Mouse (Mus musculus): ENCODE data around the gene Derl2.

Gene Derl2

DNA sequence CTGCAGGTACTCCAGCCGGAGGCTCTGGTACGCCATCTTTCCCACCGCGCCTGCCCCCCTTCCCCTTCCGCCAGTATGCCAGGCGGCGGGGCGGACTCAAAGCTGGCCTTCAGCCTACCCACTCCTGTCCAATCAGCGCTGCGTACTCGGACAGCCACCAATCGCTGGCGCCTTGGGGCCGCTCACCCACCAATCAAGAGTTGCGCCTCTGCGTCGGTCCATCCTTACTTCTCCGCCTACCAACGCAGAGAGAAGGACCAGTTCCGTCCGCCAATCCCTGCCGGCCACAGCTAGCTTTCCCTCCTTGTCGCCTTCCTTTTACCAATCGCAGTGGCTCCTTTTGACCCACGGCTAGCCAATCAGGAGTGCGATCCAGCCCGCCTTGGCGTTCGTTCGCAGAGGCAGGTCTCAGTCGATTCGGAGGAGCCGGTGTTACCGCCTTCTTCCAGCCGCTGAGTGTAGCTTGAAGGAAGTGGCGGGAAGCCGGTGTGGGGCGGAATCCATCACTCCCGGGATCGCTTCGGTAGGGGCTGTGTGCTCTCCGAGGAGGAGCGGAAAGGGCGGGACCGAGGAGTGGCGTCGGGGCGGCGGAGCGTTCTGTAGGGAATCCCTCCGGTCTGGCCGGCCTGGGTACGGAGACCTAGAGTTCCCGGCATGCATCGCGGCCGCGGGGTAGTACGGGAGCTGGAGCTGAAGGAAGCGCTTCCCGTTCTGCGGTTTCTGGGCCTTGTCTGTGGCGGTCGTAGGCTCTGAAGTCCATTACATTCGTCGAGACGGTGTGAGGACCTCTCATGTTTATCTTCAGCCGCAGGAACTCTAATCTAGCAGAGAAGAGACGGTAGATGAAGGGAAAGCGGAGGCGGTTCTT lies at the start of gene Derl2, which contains the start of gene Mis12:
TSS of gene Derl2 (minus strand) at position 641 of the 868 bp plus-strand sequence.
TSS of gene Mis12 (plus strand) at position 411 of the 868 bp plus-strand sequence.
- in situ Hi-C loops (cut with MseI, MboI), result no loop called here

DNA sequence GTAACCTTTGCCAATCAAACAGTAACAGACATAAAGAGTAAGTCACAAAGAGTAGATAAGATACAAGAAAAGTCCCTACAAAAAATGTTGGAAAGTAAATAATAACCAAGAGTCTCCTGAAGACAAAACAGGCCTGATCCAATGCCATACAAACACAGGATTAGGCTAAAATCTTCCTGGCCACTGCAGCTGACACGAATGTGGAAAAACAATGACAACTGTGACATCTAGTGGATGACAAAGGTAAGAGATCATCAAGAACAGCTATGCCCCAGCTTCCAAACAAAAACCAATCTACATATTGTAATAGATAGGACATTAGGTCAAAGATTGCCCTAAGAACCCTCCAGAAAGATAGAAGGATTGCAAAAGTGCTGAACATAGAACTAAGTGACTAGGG lies 32.9 kb upstream of the Derl2 start:
- in situ Hi-C loops (cut with MseI, MboI), result loop anchor here in 1 of 2 experiments (10.0 kb wide), 1 partner anchor 62 kb away; no protein-coding TSS in a partner anchor

DNA sequence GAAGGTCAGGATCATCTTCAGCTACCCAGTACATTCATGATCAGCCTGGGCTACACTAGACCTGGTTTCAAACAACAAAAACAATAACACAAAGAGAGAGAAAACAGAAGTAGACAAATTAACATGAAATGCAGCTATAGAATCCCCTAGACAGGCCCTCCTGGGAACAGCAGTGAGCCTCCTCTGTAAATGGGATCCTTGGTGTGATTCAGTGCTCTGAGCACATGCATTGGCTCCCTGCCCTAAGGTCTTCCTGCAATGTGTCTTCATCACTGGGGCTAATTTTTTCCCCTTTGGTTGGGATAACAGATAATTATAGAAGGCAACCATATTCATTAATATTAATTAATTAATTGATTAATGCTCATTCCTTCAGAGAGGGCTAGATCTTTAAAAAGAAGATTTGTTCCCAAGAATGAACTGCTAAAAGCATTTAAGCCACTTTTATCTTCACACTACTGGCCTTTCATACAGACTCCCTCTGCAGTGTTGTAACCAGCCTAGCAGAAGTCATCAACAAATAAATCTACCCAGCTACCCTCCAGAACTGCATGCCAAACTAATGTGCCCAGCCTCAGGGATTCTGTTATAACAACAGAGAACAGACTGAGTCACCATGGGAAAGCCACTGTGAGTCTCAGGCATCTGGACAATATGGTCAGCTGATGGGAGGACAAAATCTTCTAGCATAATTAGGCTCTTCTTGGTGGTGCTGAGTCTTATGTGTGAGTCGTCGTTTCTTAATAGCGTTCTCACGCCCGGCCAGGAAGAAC lies 20.1 kb upstream of the Derl2 start:
- in situ Hi-C loops (cut with MseI, MboI), result no loop called here

DNA sequence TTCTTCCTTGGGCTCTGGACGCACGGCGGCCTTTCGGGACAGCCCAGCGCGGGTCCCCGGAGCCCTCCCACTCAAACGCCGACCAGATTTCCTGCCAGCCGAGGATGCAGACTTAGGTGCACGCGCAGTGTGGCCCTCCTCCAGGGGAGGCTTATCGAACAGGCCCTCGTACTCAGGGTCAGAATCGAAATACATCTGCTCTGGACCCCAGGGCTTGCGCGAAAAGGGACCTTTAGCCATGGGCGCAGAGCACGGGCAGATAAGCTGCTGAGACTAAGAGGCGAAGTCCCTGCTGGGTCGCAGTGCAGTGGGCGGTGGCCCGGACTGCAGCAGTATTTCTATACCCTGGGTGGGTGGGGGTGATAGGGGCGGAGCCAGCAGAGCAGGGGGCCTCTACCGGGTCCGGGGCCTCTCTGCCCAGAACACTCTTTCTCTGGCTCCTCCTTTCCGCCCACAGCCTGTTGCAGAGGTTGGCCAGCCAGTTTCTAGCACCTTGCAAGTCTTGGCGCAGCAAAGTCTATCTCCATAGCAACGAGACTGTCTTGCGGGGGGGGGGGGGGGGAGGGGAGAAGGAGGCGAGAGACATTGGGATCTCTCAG lies 13.6 kb upstream of the Derl2 start, which contains the start of gene 6330403K07Rik:
TSS of gene 6330403K07Rik (minus strand) at position 351 of the 599 bp plus-strand sequence.
- in situ Hi-C loops (cut with MseI, MboI), result no loop called here

DNA sequence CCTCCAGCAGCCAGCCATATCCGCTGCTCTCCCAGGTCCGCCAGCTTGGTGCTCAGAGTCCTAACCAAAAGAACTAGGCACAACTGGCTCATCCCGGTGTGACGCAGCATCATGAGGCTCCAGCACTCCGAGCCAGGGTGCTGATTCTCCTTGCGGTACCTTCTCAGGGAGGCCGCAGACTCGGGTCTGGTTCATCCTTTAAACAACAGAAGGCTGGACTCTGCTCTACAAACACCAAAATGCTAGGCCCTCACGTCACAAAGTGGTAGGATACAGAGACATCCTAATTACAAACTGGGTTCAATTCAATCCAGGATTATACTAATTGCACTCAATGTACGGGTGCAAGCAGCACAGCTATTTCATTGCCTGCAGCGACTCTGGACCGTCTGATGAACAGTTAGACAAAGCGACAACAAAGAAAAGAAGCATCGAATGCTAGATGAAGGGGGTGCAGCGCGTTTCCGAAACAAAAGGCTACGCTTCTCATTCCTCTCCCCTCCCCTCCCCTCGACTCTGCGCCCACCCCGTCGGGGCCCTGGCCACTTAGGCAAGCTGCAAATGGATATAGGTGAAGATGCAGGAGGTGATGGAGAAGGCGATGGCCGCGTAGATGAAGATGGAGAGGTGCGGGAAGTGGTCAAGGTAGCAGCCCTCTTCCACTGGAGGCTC lies 13.0 kb upstream of the Derl2 start:
- in situ Hi-C loops (cut with MseI, MboI), result no loop called here

DNA sequence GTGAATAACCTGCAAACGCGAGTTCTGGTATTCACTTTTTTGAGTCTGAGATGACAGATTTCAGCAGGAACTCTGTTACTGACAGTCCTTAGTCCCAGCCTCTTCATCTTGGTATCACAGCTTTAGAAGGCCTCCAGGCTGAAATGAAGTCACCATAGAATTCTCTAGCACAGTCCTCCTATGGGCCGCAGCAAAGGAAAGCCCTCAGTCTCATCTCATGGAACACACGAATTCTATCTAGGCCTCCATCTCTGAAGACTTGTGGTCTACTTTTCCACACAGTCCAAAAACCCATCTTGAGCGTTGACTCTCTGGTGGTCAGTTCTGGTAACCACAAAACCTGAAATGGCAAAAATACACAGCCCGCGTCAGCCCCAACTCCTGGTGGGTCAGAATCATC lies 12.4 kb upstream of the Derl2 start:
- in situ Hi-C loops (cut with MseI, MboI), result no loop called here

DNA sequence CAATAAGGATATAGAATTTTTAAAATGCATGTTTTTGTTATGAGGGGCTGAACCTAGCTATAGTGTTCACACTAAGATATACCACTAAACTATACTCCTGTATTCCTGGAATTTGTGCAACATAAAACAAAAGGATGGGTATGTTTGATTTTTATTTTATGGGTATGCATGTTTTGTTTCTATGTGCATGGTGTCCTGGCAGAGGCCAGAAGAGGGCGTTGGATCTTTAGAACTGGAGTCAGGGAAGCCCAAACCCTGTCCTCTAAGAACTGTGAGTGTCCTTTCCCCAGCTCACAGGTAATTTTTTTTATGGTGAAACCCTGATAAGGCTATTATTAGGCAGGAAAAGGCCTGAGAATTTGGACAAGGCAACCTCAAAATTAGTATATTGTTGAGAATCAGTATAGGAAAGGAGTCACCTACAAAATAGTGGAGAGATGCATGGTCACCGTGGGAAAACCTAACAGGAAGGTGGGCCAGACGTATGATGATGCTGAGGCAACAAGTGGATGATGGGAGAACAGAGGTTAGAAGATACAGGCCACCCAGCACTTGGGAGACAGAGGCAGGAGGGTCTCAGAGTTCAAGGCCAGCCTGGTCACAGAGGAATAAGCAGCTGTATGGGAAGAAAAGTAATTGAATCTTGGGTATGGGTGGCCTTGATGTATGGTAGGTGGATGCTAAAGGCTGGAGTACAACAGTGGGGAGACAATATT lies 9.9 kb upstream of the Derl2 start:
- in situ Hi-C loops (cut with MseI, MboI), result no loop called here

DNA sequence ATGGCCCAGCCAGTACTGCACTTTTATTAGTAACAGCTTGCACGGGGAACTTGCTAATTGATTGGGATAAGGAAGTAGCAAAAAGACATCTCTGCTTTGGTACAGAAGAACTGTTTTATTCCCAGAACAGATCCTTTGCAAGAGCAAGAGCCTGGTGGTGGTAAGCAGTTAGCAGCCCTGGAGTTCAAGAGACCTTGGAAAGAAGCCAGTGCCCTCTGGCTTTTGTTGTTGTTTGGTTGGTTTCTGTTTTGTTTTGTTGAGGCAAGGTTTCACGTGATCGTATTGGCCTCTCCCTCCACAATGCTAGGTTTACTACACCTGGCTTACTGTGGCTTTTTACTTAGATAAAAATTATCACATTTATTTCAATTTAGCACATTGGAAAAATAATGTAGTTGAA lies 8.6 kb upstream of the Derl2 start:
- in situ Hi-C loops (cut with MseI, MboI), result no loop called here

DNA sequence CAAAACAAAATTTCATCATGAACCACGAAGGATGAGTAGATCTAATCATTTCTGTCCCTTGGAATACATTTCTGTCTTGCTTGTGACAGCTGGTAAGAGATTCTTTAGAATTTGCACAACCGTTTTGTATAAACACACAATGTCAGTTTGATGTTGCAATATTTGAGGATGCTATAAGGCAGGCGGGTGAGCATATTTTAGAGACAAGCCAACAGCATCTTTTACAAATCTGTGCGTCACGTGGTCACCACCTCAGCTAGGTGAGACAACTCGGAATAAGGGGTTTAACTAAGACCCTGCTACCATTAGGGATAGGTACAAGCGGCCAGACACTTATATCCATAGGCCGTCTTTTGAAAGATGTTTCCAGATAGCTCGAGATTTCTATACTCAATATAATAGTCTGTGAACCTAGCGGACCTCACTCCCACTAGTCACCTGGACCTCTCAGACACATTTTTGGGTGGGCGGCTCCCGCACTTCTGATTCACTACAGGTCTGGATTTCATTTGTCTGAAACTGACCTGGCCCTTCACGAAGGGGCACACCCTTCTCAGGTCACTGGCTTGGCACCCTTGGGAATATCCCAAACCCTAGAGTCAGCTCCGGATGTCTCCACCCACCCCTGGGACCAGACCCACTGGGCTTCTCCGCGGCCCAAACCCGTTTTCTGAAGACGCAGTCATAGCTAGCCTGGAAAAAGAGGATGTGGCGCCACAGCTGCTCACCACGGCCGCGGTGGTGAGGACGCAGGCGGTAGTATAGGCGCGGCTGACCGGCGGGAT lies 1.0 kb downstream of the Derl2 start:
- in situ Hi-C loops (cut with MseI, MboI), result no loop called here

DNA sequence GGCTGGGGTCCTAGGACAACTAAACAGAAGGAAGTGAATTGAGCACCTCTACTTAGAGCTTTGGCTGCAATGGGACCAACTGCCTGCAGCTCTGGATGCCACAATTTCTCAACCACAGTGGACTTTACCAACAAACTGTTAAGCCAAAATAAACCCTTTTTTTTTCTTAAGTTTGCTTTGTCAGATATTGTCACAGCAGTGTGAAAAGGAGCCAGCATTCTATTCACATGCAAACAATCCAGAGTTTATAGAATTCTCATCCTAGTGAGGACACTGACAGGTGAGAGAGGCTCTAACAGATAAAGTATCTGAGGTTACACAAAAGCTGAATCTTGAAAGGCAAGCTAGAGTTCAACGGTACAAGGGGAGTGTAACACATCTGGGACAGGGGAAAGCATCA lies 2.6 kb downstream of the Derl2 start:
- in situ Hi-C loops (cut with MseI, MboI), result no loop called here

DNA sequence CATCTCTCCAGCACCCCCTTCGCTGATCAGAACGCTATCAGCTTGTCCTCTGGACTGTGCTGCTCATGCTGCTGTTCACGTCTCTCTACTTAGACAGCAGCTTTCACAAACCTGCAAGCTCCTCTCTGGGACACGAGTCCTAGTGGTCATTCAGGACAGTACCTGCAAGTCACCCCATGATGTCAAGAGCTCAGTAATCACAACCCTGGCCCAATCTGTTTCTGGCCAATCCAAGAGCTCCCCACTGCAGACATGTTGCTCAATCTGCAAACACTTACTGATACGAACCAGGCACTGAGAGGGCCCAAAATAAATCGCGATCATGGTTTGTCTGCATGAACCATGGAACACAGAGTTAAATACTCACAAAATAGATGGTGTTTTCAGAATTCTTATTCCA lies 6.9 kb downstream of the Derl2 start:
- in situ Hi-C loops (cut with MseI, MboI), result no loop called here

DNA sequence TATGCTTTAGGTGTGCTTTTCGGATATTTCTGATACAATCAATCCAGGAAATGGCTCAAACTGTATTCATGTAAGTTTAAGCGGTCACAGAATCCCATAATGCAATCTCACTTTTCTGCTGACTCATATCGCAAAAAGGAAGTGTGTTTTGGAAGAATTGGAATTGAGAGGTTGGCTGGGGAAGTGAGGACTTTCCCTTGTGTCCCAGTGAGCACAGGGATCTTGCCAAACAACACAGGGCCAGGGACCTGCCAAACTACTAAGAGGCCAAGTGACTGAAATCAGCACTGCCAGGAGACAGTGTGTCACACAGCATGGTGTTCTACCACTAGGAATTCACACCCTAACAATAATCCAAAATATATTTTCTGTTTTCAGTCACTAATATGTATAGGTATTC lies 11.3 kb downstream of the Derl2 start:
- in situ Hi-C loops (cut with MseI, MboI), result no loop called here

DNA sequence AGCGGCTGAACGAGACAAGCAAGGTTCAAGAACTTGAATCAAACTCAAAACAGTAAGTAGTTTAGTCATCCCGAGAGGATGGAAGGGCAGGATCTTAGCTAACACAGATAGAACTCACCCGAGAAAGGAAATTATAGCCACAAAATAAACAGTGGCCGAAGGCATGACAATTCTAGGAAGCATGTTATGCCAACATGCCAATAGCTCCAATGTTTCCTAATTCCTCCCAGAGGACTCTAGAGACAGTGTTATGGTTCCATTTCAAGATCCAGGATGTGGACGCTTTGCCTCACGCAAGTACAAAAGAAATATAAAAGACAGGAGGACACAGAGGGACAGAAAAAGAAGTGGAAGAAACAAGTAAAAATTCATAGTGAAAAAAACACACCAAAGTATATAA lies 11.8 kb downstream of the Derl2 start:
- in situ Hi-C loops (cut with MseI, MboI), result no loop called here

DNA sequence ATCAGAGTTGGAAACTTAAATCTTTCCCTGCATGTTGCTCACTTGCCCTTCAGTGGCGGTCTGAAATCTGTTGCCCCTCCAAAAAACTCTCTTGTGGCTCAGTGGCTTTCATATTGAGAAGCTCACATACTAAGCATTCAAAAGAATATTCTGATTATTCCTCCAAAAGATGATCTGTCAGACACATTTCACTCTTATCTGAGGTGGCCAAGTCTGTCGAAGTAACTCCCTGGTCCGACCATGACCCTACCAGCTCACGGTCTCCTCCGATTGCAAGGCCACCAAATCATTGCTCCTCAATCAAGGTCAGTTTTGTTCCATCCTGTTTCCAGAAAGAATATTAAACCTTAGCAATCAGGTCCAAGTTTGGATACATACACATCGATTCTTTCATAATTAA lies 12.6 kb downstream of the Derl2 start:
- in situ Hi-C loops (cut with MseI, MboI), result no loop called here

DNA sequence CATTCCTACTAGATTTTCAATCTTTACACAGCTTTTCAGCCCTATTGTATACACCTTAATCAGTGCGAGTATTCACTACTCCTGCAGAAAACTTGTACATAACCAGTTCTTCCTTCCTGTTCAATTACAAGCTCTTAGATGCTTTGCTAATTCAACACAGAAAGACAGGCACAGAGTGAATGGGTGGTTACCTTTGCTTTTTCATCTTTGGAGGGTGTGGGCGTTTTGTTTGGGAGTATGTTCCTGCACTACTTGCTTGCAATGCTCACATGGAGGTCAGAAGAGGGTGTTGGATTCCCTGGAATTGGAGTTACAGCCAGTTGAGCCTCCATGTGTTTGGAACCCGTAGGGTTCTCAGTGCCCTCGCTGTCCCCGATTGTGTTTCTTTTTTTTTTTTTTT lies 14.6 kb downstream of the Derl2 start:
- in situ Hi-C loops (cut with MseI, MboI), result no loop called here

DNA sequence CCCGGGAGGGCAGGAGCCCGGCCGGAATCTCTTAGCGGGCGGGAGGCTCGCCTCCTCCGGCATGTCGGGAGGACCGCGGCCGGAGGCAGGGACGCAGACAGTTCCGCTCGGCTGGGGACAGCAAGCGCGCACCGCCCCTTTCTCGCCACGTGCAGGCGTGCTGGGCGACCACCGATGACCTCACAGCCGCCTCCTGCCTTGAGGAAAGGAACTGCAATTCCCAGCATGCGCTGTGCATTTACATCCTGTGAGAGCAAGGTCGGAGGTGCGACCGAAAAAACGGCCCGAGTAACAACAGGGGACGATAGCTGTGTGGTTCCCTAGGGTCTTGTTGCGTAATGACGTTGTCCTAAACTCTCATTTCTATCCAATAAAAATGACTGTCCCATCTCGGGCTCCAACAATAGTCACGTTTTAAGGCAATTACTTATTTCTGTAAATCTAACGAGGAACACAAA lies 15.3 kb downstream of the Derl2 start, which contains the start of gene Dhx33:
TSS of gene Dhx33 (minus strand) at position 122 of the 458 bp plus-strand sequence.
- in situ Hi-C loops (cut with MseI, MboI), result no loop called here

DNA sequence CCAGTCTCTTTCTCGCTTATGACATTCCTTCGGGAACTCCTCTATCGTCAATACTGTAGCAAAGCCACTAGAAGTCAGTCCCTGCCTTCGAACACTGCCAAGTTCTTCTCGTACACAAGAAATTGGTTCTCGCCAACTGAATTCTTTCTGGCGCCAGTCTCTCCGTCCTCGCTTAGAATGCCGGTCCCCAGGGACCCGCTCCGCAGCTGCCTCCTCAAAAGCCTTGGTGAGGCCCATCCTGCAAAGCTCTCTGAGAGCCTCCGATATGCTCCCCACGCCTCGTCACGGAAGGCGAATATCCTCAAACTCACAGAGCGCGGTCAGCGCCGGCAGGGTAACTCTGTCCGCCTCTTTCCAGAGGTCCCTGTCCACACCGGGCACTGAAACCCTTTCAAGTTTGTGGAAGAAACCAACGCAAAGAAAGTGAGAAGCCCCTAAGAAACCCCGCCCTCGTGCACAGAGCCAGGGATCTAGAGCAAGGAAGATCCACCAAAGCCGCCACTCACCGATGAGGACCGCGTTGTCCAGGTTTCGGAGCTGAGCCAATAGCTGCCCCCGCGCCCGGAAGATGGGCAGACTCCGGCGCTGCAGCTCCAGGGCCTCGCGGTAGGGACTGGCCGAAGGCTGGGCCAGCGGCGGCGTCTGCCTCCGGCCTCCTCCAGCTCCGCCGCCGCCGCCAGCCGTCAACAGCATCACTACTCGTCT lies 15.9 kb downstream of the Derl2 start:
- in situ Hi-C loops (cut with MseI, MboI), result no loop called here

DNA sequence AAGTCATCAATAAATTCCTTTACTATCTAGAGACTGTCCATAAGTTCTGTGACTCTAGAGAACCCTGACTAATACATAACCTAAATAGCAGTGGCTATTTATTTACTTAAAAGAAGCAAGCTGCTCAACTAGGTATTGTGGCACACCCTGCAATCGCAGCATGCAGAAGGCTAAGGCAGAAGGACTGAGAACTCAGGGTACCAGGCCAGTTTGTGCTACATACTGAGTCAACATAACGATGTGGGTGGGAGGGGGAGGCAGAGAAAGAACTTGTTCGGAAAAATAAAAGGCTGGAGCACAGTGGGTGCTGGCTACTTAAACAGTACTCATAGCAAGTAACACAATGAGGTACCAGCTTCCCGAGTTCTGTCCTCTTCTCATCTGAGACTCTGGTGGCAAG lies 18.5 kb downstream of the Derl2 start:
- in situ Hi-C loops (cut with MseI, MboI), result no loop called here

DNA sequence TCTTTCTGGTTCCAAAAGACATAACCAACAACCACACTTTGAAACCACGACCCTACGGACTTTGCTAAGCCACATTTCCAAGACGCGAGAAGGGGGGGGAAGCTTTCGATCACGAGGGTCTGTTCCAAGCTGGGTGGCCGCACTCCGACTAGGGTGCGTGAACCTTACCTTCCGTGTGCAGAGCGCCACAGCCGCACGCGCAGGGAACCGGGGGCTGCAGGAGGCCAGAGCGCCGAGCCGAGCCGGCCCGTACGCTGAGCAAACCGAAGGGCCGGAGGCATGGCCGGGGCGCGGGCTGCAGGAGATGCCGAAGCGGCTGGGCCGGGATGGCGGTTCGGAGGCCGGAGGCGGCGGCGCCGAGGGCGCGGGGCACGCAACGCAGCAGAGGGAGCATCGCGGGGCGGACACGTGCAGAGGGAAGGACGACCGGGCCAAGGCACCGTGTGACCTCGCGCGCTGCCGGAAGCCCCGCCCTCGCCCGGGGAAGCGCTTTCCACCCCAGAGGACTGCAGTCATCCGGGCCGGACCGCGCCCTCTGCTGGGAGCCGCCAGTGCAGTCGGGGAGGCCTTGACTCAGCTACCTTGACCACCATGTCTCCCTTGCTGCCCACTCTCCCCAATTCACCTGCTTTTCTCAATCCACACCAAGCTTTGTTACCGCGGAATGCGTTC lies 36.9 kb downstream of the Derl2 start, which contains the start of gene C1qbp:
TSS of gene C1qbp (minus strand) at position 470 of the 672 bp plus-strand sequence.
- in situ Hi-C loops (cut with MseI, MboI), result no loop called here

Measured in mouse trophoblast stem cell (cell line).